ENCODE assay signal across 26 mouse cellular contexts in genomic region chr14:89556245-89556644, GRCm38 (mm10).
"Had no signal": no experiment of that assay in that cellular context is flagged by ENCODE, and none has a peak within 500 bp of the region (broad histone marks: within the 10 kb centered on the region; RNA-seq: fewer than 3 reads in every experiment).

No protein-coding gene starts in this region.

- H3K9ac ChIP-seq: heart, embryonic 12.5 days; hindbrain, embryonic 13.5 days; hindbrain, embryonic 15.5 days; intestine, embryonic 15.5 days; limb, embryonic 12.5 days; liver, embryonic 13.5 days; liver, embryonic 15.5 days had no signal

- H3K9me3 ChIP-seq: heart, embryonic 10.5 days; heart, embryonic 12.5 days; hindbrain, embryonic 13.5 days; hindbrain, embryonic 15.5 days; intestine, embryonic 15.5 days; limb, embryonic 10.5 days; limb, embryonic 12.5 days; liver, embryonic 13.5 days; liver, embryonic 15.5 days had no signal

- H3K27ac ChIP-seq: gastrocnemius, adult 2 months; heart, embryonic 10.5 days; hindbrain, embryonic 13.5 days; hindbrain, embryonic 15.5 days; intestine, embryonic 15.5 days; layer of hippocampus, adult 2 months; left cerebral cortex, adult 2 months; limb, embryonic 10.5 days; limb, embryonic 12.5 days; liver, embryonic 13.5 days; liver, embryonic 15.5 days had no signal

- H3K4me1 ChIP-seq: heart, embryonic 10.5 days; heart, embryonic 12.5 days; hindbrain, embryonic 13.5 days; hindbrain, embryonic 15.5 days; intestine, embryonic 15.5 days; limb, embryonic 10.5 days; limb, embryonic 12.5 days; liver, embryonic 13.5 days; liver, embryonic 15.5 days had no signal

- ATAC-seq: inflammation-experienced regulatory T-cells, adult 6 months; intestine, embryonic 15.5 days; intestine, postnatal 0 days had no signal

- H3K4me2 ChIP-seq: heart, embryonic 12.5 days; hindbrain, embryonic 13.5 days; hindbrain, embryonic 15.5 days; intestine, embryonic 15.5 days; limb, embryonic 12.5 days; liver, embryonic 11.5 days; liver, embryonic 13.5 days; liver, embryonic 15.5 days had no signal

- H3K27me3 ChIP-seq: heart, embryonic 12.5 days; hindbrain, embryonic 13.5 days; hindbrain, embryonic 15.5 days; intestine, embryonic 15.5 days; limb, embryonic 12.5 days; liver, embryonic 13.5 days; liver, embryonic 15.5 days had no signal

- H3K4me3 ChIP-seq: gastrocnemius, adult 2 months; heart, embryonic 10.5 days; heart, embryonic 12.5 days; hindbrain, embryonic 13.5 days; hindbrain, embryonic 15.5 days; intestine, embryonic 15.5 days; layer of hippocampus, adult 2 months; left cerebral cortex, adult 2 months; limb, embryonic 10.5 days; limb, embryonic 12.5 days; liver, embryonic 13.5 days; liver, embryonic 15.5 days had no signal

- DNase-seq: gastrocnemius, adult 2 months; gastrocnemius, postnatal 10 days; gastrocnemius, postnatal 25 days; heart, adult 18-20 months; heart, postnatal 10 days; heart, postnatal 4 days; kidney, adult 18-20 months; kidney, adult 8-10 months; kidney, postnatal 10 days; kidney, postnatal 25 days; kidney, postnatal 4 days; liver; liver, embryonic 13.5 days had no signal

- H3K36me3 ChIP-seq: heart, embryonic 10.5 days; heart, embryonic 12.5 days; hindbrain, embryonic 13.5 days; hindbrain, embryonic 15.5 days; intestine, embryonic 15.5 days; limb, embryonic 10.5 days; limb, embryonic 12.5 days; liver, embryonic 13.5 days; liver, embryonic 15.5 days had no signal
